Mouse (Mus musculus): ENCODE measurements around the gene Spire2. TPM values are rescaled to one million over a fixed set of nuclear protein-coding genes. Genes with fewer than 3 reads are reported as not detected.

Gene Spire2
- polyA plus RNA-seq, 1 experiment = 0.05 TPM

DNA sequence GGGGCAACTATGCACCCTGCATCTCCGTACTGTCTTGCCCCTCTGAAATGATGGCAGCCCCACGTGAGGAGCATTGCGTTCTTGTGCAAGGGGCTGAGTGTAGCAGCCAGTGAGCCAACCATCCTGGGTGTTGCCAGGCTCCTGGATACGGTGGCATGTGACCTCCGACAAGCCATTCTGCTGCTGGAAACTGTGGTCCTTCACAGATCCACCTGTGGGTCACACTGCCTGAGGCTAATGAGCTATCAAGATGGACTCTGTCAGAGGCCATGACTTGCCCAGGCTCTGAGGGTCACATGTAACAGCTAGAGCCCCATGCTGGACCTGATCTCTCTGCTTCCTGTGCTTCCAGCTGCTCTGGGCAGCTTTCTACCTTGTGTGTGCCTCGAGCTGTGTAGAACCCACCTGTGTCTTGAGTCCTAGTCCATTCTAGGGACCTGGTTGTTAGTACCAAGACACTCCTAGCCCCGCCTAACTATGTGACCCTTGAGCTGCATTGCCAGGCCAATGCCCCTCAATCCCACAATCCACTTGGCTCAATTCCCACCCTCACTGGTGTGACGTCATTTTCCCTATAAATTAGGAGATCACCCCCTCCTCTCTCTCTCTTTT, 84.5 kb downstream of the Spire2 start:
- Histone ChIP-seq H3K4me3 (replicated peaks) (no peak overlapping the region), H3K9me3 (ENCODE audit: control insufficient read depth, low read length) (no peaks in the 10 kb centered on the region), H3K36me3 (ENCODE audit: control insufficient read depth) (no peaks in the 10 kb centered on the region), H3K27me3 (ENCODE audit: control insufficient read depth) (peaks cover 20% of the 10 kb centered on the region), H3K4me1 (ENCODE audit: control insufficient read depth) (peaks cover 39% of the 10 kb centered on the region)
- TF ChIP-seq TAL1 (IDR thresholded peaks at IDR 0.05; ENCODE audit: low read length) = no peak
- no peak for TF ChIP-seq GATA1 (IDR thresholded peaks at IDR 0.05; ENCODE audit: low read length)

Other genes starting within 250 kb of the Spire2 start
- 428 and 471 TPM in 2 replicates for gene Rpl13, start 230.4 kb upstream of the Spire2 start, polyA plus RNA-seq (2012)
- 0.07 and 0.08 TPM in 2 replicates for gene Cpne7, start 215.3 kb upstream of the Spire2 start, polyA plus RNA-seq (2012)
- 0.04 and 0.08 TPM in 2 replicates for gene Sult5a1, start 174.4 kb upstream of the Spire2 start, polyA plus RNA-seq (2012)
- gene Dpep1, start 146.5 kb upstream of the Spire2 start, polyA plus RNA-seq (2012) = not detected in 2 replicates
- gene Chmp1a, start 120.0 kb upstream of the Spire2 start, polyA plus RNA-seq (2012) = 2.7 and 3.1 TPM in 2 replicates
- gene Spata33, start 119.9 kb upstream of the Spire2 start, polyA plus RNA-seq (2012) = 0.17 TPM in 1 of 2 replicates, not detected in the other
- gene Cdk10, start 107.9 kb upstream of the Spire2 start, polyA plus RNA-seq (2012) = 1.8 and 2.3 TPM in 2 replicates
- gene Spata2l, start 96.5 kb upstream of the Spire2 start, polyA plus RNA-seq (2012) = 0.03 and 0.07 TPM in 2 replicates
- gene Zfp276, start 78.5 kb upstream of the Spire2 start, polyA plus RNA-seq (2012) = 0.78 and 0.85 TPM in 2 replicates
- gene Vps9d1, start 78.4 kb upstream of the Spire2 start, polyA plus RNA-seq (2012) = 2.0 and 2.4 TPM in 2 replicates
- 9.7 and 10.0 TPM in 2 replicates for gene Fanca, start 14.1 kb upstream of the Spire2 start, polyA plus RNA-seq (2012)
- gene Tcf25, start 41.0 kb downstream of the Spire2 start, polyA plus RNA-seq (2012) = 3.5 and 3.7 TPM in 2 replicates
- 0.01 TPM in 1 of 2 replicates, not detected in the other for gene Mc1r, start 74.4 kb downstream of the Spire2 start, polyA plus RNA-seq (2012)
- gene Tubb3, start 78.7 kb downstream of the Spire2 start, polyA plus RNA-seq (2012) = 0.02 and 0.09 TPM in 2 replicates
- 0.29 and 0.52 TPM in 2 replicates for gene Def8, start 90.8 kb downstream of the Spire2 start, polyA plus RNA-seq (2012)
- 1.6 and 1.7 TPM in 2 replicates for gene Afg3l1, start 145.2 kb downstream of the Spire2 start, polyA plus RNA-seq (2012)
- gene Dbndd1, start 182.8 kb downstream of the Spire2 start, polyA plus RNA-seq (2012) = not detected in 2 replicates
- 0.16 and 0.22 TPM in 2 replicates for gene Gas8, start 186.1 kb downstream of the Spire2 start, polyA plus RNA-seq (2012)

Data from erythroblast, embryonic 14.5 days (primary cell).